Mouse (Mus musculus) spleen, adult 2 months (tissue): ENCODE measurements at regions not wholly inside any gene's neighbourhood (a gene's known extent, or its start where the extent isn't known, plus 50 kb on each side); places are given as distances from the start of the nearest gene placed in this dataset.

Source experiments
- CTCF ChIP-seq: fragments of 200-500 bp; IDR thresholded peaks from 2 replicates; pipeline ENCODE4 v1.5.1; 2011; ENCODE audit warnings: mild to moderate bottlenecking, inconsistent platforms; ENCODE audit not compliant: insufficient read depth, insufficient read length, insufficient replicate concordance; ENCODE audit errors: extremely low read depth
- POLR2A ChIP-seq: fragments of 200-500 bp; IDR thresholded peaks from 2 replicates; pipeline ENCODE4 v1.6.1; 2011; ENCODE audit warnings: low read depth, low read length, inconsistent platforms

GRCm38 (mm10) chr14:61696290-61696842 is 89.1 kb downstream of the Kcnrg start:
- TF ChIP-seq CTCF (no peak), POLR2A (no peak)
